Mouse (Mus musculus): ENCODE measurements around the gene Cyp2s1. TPM values are rescaled to one million over a fixed set of nuclear protein-coding genes. Genes with fewer than 3 reads are reported as not detected.

Cyp2s1 gene
- polyA plus RNA-seq, 1 experiment = not detected

GRCm38 (mm10) chr7:25830251-25830650 lies 13.5 kb upstream of the Cyp2s1 start:
- Histone ChIP-seq H3K27ac (ENCODE audit: control insufficient read depth, insufficient read depth, low read depth, low read length, poor library complexity) (no peak overlapping the region), H3K4me1 (ENCODE audit: control insufficient read depth, insufficient read depth, low read length) (peaks cover 2% of the 10 kb centered on the region; the same call in 1 of the 2 replicates), H3K4me3 (replicated peaks; ENCODE audit: control insufficient read depth, low read depth, low read length) (no peak overlapping the region)
- WGBS = 68% methylated on average over 2 of the region's 2 CpGs
- no peak for TF ChIP-seq POLR2A (IDR thresholded peaks at IDR 0.05; ENCODE audit: borderline replicate concordance, control insufficient read depth, low read depth, low read length)
- TF ChIP-seq CTCF (IDR thresholded peaks at IDR 0.05; ENCODE audit: control insufficient read depth, insufficient read depth, low read length) = no peak

- under 1% methylated on average over 3 of the region's 3 CpGs for WGBS
- peak overlapping the region; percentile 20; the same call in 1 of the 2 replicates for H3K27ac ChIP-seq (ENCODE audit: control insufficient read depth, insufficient read depth, low read depth, low read length, poor library complexity)
- no peak for TF ChIP-seq POLR2A (IDR thresholded peaks at IDR 0.05; ENCODE audit: borderline replicate concordance, control insufficient read depth, low read depth, low read length)
- TF ChIP-seq CTCF (IDR thresholded peaks at IDR 0.05; ENCODE audit: control insufficient read depth, insufficient read depth, low read length) = no peak
- H3K4me1 ChIP-seq (ENCODE audit: control insufficient read depth, insufficient read depth, low read length) = peaks cover 2% of the 10 kb centered on the region; the same call in 1 of the 2 replicates
- no peak overlapping the region for H3K4me3 ChIP-seq (replicated peaks; ENCODE audit: control insufficient read depth, low read depth, low read length)
Observed at GRCm38 (mm10) chr7:25827199-25827598, 10.5 kb upstream of the Cyp2s1 start.

GRCm38 (mm10) chr7:25826029-25826428 lies 9.3 kb upstream of the Cyp2s1 start:
- Histone ChIP-seq H3K4me1 (ENCODE audit: control insufficient read depth, insufficient read depth, low read length) (peaks cover 2% of the 10 kb centered on the region; the same call in 1 of the 2 replicates), H3K27ac (ENCODE audit: control insufficient read depth, insufficient read depth, low read depth, low read length, poor library complexity) (no peak overlapping the region), H3K4me3 (replicated peaks; ENCODE audit: control insufficient read depth, low read depth, low read length) (no peak overlapping the region)
- TF ChIP-seq CTCF (IDR thresholded peaks at IDR 0.05; ENCODE audit: control insufficient read depth, insufficient read depth, low read length) (no peak), POLR2A (IDR thresholded peaks at IDR 0.05; ENCODE audit: borderline replicate concordance, control insufficient read depth, low read depth, low read length) (no peak)
- WGBS = 17% methylated on average over 6 of the region's 6 CpGs

- WGBS = 74% methylated on average over 9 of the region's 9 CpGs
- no peak overlapping the region for H3K27ac ChIP-seq (ENCODE audit: control insufficient read depth, insufficient read depth, low read depth, low read length, poor library complexity)
- no peak overlapping the region for H3K4me3 ChIP-seq (replicated peaks; ENCODE audit: control insufficient read depth, low read depth, low read length)
- H3K4me1 ChIP-seq (ENCODE audit: control insufficient read depth, insufficient read depth, low read length) = peaks cover 2% of the 10 kb centered on the region; the same call in 1 of the 2 replicates
- TF ChIP-seq POLR2A (IDR thresholded peaks at IDR 0.05; ENCODE audit: borderline replicate concordance, control insufficient read depth, low read depth, low read length) (no peak), CTCF (IDR thresholded peaks at IDR 0.05; ENCODE audit: control insufficient read depth, insufficient read depth, low read length) (no peak)
Observed at GRCm38 (mm10) chr7:25825043-25825442, 8.3 kb upstream of the Cyp2s1 start.

GRCm38 (mm10) chr7:25815571-25815970 lies 1.1 kb downstream of the Cyp2s1 start:
- 18% methylated on average over 7 of the region's 7 CpGs for WGBS
- Histone ChIP-seq H3K27ac (ENCODE audit: control insufficient read depth, insufficient read depth, low read depth, low read length, poor library complexity) (no peak overlapping the region), H3K4me1 (ENCODE audit: control insufficient read depth, insufficient read depth, low read length) (no peaks in the 10 kb centered on the region; the same call in 1 of the 2 replicates), H3K4me3 (replicated peaks; ENCODE audit: control insufficient read depth, low read depth, low read length) (no peak overlapping the region)
- TF ChIP-seq POLR2A (IDR thresholded peaks at IDR 0.05; ENCODE audit: borderline replicate concordance, control insufficient read depth, low read depth, low read length) = no peak
- TF ChIP-seq CTCF (IDR thresholded peaks at IDR 0.05; ENCODE audit: control insufficient read depth, insufficient read depth, low read length) = no peak

GRCm38 (mm10) chr7:25814711-25815110 lies 2.0 kb downstream of the Cyp2s1 start:
- 81% methylated on average over 9 of the region's 9 CpGs for WGBS
- H3K4me1 ChIP-seq (ENCODE audit: control insufficient read depth, insufficient read depth, low read length) = no peaks in the 10 kb centered on the region; the same call in 1 of the 2 replicates
- H3K4me3 ChIP-seq (replicated peaks; ENCODE audit: control insufficient read depth, low read depth, low read length) = no peak overlapping the region
- no peak overlapping the region for H3K27ac ChIP-seq (ENCODE audit: control insufficient read depth, insufficient read depth, low read depth, low read length, poor library complexity)
- TF ChIP-seq CTCF (IDR thresholded peaks at IDR 0.05; ENCODE audit: control insufficient read depth, insufficient read depth, low read length) (no peak), POLR2A (IDR thresholded peaks at IDR 0.05; ENCODE audit: borderline replicate concordance, control insufficient read depth, low read depth, low read length) (no peak)

- H3K4me1 ChIP-seq (ENCODE audit: control insufficient read depth, insufficient read depth, low read length) = no peaks in the 10 kb centered on the region; the same call in 1 of the 2 replicates
- TF ChIP-seq POLR2A (IDR thresholded peaks at IDR 0.05; ENCODE audit: borderline replicate concordance, control insufficient read depth, low read depth, low read length) (no peak), CTCF (IDR thresholded peaks at IDR 0.05; ENCODE audit: control insufficient read depth, insufficient read depth, low read length) (no peak)
- H3K27ac ChIP-seq (ENCODE audit: control insufficient read depth, insufficient read depth, low read depth, low read length, poor library complexity) = no peak overlapping the region
- no peak overlapping the region for H3K4me3 ChIP-seq (replicated peaks; ENCODE audit: control insufficient read depth, low read depth, low read length)
- 77% methylated on average over 1 of the region's 1 CpGs for WGBS
Observed at GRCm38 (mm10) chr7:25812195-25812594, 4.5 kb downstream of the Cyp2s1 start.

GRCm38 (mm10) chr7:25811716-25812115 lies 5.0 kb downstream of the Cyp2s1 start:
- no peak overlapping the region for H3K27ac ChIP-seq (ENCODE audit: control insufficient read depth, insufficient read depth, low read depth, low read length, poor library complexity)
- no peaks in the 10 kb centered on the region; the same call in 1 of the 2 replicates for H3K4me1 ChIP-seq (ENCODE audit: control insufficient read depth, insufficient read depth, low read length)
- no peak overlapping the region for H3K4me3 ChIP-seq (replicated peaks; ENCODE audit: control insufficient read depth, low read depth, low read length)
- 86% methylated on average over 2 of the region's 2 CpGs for WGBS
- TF ChIP-seq CTCF (IDR thresholded peaks at IDR 0.05; ENCODE audit: control insufficient read depth, insufficient read depth, low read length) (no peak), POLR2A (IDR thresholded peaks at IDR 0.05; ENCODE audit: borderline replicate concordance, control insufficient read depth, low read depth, low read length) (no peak)

All from bone marrow, adult 2 months (tissue).